Mouse (Mus musculus) cortical plate, adult 2 months (tissue): ENCODE data around the gene Abhd17c.

Experiments used
- CTCF ChIP-seq: fragments of 200-500 bp; IDR thresholded peaks from 2 replicates; pipeline ENCODE4 v1.5.1; 2011; ENCODE audit warnings: mild to moderate bottlenecking, control low read depth, low read length; ENCODE audit not compliant: insufficient read depth; ENCODE audit errors: extremely low read depth
- POLR2A ChIP-seq: fragments of 200-500 bp; IDR thresholded peaks from 2 replicates; pipeline ENCODE4 v1.6.1; 2011; ENCODE audit warnings: mild to moderate bottlenecking, low read length, control low read depth; ENCODE audit not compliant: insufficient read depth; ENCODE audit errors: extremely low read depth

GRCm38 (mm10) chr7:84089777-84090176 is 61.9 kb downstream of the Abhd17c start:
- TF ChIP-seq POLR2A (no peak), CTCF (peak; percentile 51)
